Mouse (Mus musculus): ENCODE data around the gene Msmo1. TPM values are rescaled to one million over a fixed set of nuclear protein-coding genes. Genes with fewer than 3 reads are reported as not detected.

The Msmo1 gene
- polyA plus RNA-seq, 1 experiment from 2014 or later: 80.1 TPM

DNA sequence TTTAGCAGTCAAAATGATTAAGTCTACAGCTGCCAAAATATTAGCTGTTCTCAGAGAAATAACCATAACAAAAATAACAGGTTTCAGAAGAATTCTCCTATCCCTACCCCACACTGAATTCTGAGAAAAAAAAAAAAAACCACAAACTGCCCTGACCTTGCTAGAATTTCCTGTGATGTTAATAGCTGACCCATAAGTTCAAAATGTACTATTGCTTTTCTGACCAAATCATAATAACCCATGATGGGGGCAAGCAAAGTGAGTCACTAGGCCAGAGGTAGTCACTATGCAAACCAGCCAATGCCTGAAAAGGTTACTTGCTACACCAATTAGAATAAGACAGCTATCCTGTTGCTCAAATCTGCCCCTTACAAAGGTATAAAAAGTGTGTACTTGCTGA is 26.1 kb downstream of the Msmo1 start:
- Histone ChIP-seq H3K9ac (no peak overlapping the region), H3K4me2 (replicated peaks) (no peak overlapping the region), H3K4me3 (no peak overlapping the region), H3K27me3 (no peaks in the 10 kb centered on the region), H3K36me3 (no peaks in the 10 kb centered on the region), H3K4me1 (no peaks in the 10 kb centered on the region), H3K27ac (no peak overlapping the region), H3K9me3 (no peaks in the 10 kb centered on the region)
- no peak for ATAC-seq (ENCODE audit: low FRiP score, low read depth)

DNA sequence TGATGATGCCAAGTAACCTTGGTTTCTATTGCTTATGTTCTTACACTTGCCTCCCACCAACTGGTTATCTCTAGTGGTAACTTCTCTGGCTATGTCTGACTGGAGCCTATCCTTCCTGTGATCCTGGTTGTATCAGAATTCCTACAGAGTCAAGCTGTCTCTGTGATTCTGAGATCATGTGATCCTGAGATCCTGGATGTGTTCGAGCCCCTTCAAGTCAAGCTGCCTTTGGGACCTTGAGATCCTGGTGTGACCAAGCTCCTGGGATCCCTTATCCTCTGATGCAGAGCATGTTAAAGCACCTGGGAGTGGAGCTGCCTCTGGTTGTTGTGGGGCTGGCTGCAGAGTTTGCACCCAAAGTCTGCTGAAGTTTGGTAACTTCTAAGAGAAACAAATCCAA is 30.4 kb downstream of the Msmo1 start:
- no peak for ATAC-seq (ENCODE audit: low FRiP score, low read depth)
- H3K9ac ChIP-seq: no peak overlapping the region
- no peaks in the 10 kb centered on the region for H3K36me3 ChIP-seq
- H3K27ac ChIP-seq: no peak overlapping the region
- H3K9me3 ChIP-seq: no peaks in the 10 kb centered on the region
- H3K4me2 ChIP-seq (replicated peaks): no peak overlapping the region
- H3K27me3 ChIP-seq: no peaks in the 10 kb centered on the region
- 78% methylated on average over 1 of the region's 1 CpGs for WGBS
- H3K4me1 ChIP-seq: no peaks in the 10 kb centered on the region
- no peak overlapping the region for H3K4me3 ChIP-seq

DNA sequence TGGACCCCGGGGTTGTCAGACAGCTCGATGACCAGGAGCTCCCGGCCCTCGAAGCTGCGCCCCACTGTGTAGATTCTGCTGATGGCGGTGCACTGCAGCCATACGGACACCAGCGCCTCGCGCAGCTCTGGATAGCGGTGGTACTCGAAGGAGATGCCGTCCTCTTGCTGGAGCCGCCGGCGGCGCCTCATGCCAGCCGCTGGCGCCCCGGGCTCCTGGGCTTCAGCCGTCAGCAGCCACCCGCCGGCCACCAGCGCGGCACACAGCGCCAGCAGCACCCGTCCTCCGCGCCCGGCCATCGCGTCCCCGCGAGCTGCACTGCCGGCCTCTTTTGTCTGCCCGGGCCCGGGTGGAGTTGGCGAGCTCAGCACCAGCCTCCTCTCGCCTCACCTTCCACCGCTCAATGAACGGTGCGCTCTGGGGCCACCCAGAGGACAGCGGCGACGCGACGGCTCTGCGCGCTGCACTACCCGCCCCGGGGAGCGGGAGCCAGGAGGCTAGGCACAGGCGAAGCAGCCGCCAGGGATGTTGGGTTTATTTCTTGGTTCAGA is 40.9 kb downstream of the Msmo1 start, which contains the start of gene Cpe:
Gene Cpe (minus strand): TSS at position 404 of the 551 bp plus-strand sequence.
- Histone ChIP-seq H3K36me3 (no peaks in the 10 kb centered on the region), H3K27me3 (0 out of 2 replicates have a peak, but pooled peaks cover 4% of the 10 kb centered on the region), H3K9me3 (no peaks in the 10 kb centered on the region), H3K4me3 (peak within 1 kb of the TSS; percentile 75), H3K27ac (peak within 1 kb of the TSS; percentile 89), H3K4me2 (replicated peaks) (peak within 1 kb of the TSS; percentile 75), H3K9ac (peak within 1 kb of the TSS; percentile 93), H3K4me1 (peaks cover 13% of the 10 kb centered on the region; the same call in 1 of the 2 replicates)
- ATAC-seq (ENCODE audit: low FRiP score, low read depth): peak; percentile 97
- WGBS: under 1% methylated on average over 54 of the region's 54 CpGs

DNA sequence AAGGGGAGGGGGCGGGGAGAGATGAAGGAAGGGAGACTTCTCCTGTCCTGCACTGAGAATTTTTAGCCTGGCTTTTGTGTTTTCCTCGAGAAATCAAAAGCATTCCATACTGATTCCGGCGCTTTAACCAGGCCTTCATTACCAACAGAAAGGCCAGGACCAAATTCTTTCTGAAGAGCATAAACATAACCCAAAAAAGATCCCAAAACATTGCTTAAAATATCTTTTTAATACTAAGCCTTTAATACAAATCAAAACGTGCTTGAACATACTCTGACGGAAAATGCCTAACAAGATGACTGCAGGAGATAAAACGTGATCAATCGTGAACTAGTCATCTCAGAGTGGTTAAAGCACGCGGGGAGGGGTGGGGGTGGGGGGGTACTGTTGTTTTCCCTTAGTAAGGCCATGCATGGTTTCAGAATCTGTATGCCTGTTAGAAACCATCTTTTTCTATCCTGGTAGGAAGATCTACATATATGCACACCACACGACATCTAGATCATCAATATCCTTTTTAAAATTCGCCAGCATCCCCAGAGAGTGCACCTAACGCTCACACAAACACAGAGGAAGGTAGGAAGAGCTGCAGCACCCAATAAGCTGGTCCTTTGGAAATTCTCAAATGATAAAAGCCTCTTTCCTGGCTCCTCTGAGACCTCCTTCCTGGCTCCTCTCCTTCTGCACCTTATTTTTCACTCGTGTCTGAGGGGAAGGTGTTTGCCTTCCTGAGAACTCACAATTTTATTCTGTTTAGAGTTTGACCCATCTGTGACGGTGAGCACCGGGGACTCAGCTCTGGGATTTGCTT is 41.8 kb downstream of the Msmo1 start:
- Histone ChIP-seq H3K27ac (no peak overlapping the region; the same call in 1 of the 2 replicates), H3K9me3 (no peaks in the 10 kb centered on the region), H3K4me1 (peaks cover 14% of the 10 kb centered on the region; the same call in 1 of the 2 replicates), H3K4me2 (replicated peaks) (peak overlapping the region; percentile 75), H3K36me3 (no peaks in the 10 kb centered on the region), H3K9ac (peak overlapping the region; percentile 93), H3K4me3 (peak overlapping the region; percentile 75), H3K27me3 (0 out of 2 replicates have a peak, but pooled peaks cover 4% of the 10 kb centered on the region)
- no peak for ATAC-seq (ENCODE audit: low FRiP score, low read depth)
- 12% methylated on average over 16 of the region's 16 CpGs for WGBS

DNA sequence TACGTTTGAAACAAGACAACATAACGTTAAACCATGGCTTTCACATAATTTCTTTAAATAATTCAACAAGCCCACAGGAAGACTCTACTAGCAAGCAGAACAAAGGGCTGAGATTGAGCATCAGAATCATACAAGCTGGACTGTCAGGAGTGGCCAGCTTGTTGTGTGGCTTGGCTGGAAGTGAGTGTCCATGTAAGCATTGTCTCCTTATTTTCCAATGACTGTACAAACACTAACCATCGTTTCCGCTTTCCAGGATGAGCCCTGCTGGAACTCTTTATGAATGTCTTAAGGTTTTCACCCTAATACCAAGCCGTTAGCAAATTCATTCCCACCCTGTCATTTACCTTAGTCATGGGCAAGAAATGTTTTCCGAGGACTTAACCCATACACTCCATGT is 42.7 kb downstream of the Msmo1 start:
- Histone ChIP-seq H3K4me3 (peak overlapping the region; percentile 75), H3K9ac (0 out of 2 replicates have a peak overlapping the region, but pooled peaks have one; percentile 6), H3K27me3 (0 out of 2 replicates have a peak, but pooled peaks cover 4% of the 10 kb centered on the region), H3K36me3 (no peaks in the 10 kb centered on the region), H3K4me1 (peaks cover 22% of the 10 kb centered on the region), H3K9me3 (no peaks in the 10 kb centered on the region), H3K27ac (no peak overlapping the region), H3K4me2 (replicated peaks) (peak overlapping the region; percentile 75)
- ATAC-seq (ENCODE audit: low FRiP score, low read depth): no peak
- WGBS: 82% methylated on average over 6 of the region's 6 CpGs

DNA sequence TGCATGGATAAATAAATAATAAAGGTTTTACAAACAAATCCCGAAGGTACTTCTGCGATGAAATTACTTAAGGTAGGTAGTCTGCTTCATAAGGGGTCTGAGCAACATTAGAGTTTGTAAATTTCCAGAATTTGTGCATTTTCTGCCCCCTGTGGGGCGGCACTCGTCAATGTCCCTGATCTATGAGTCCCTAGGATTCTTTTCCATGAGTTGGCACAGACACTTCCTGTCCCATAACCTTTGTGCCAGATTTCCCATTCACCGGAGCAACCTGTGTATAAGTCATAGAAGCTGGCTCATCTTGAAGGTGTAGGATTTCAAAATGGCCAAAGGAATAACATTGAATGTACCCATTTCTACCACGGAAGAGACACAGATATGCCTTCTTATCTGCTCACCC is 43.3 kb downstream of the Msmo1 start:
- 75% methylated on average over 6 of the region's 6 CpGs for WGBS

DNA sequence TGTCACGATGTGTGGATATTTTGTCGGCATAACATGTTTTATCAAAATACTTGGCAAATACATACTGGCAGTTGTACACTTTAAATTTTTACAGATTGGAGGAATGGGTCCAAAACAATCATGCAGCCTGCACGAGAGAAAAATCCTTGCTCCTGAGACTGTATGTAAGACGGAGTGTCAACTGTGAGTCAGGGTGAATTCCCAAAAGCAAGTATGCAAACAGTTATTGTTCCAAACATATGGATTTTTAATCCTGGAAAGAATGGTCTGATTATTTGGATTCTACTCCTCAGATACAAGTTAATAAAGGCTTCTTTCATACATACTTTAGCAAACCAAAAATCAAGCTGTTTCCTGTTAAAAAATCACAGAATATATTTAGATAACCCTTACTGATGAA is 44.9 kb downstream of the Msmo1 start:
- no peaks in the 10 kb centered on the region for H3K9me3 ChIP-seq
- no peak overlapping the region for H3K4me2 ChIP-seq (replicated peaks)
- ATAC-seq (ENCODE audit: low FRiP score, low read depth): no peak
- H3K4me3 ChIP-seq: no peak overlapping the region
- no peaks in the 10 kb centered on the region for H3K36me3 ChIP-seq
- no peak overlapping the region for H3K27ac ChIP-seq
- WGBS: 71% methylated on average over 4 of the region's 4 CpGs
- no peaks in the 10 kb centered on the region for H3K27me3 ChIP-seq
- H3K4me1 ChIP-seq: peaks cover 22% of the 10 kb centered on the region
- no peak overlapping the region for H3K9ac ChIP-seq

More for the DNA sequence above, 43.3 kb downstream of the Msmo1 start:
- Histone ChIP-seq H3K9me3 (no peaks in the 10 kb centered on the region), H3K36me3 (no peaks in the 10 kb centered on the region), H3K9ac (no peak overlapping the region), H3K4me1 (peaks cover 22% of the 10 kb centered on the region), H3K27me3 (0 out of 2 replicates have a peak, but pooled peaks cover 4% of the 10 kb centered on the region), H3K4me2 (replicated peaks) (peak overlapping the region; percentile 75), H3K27ac (no peak overlapping the region), H3K4me3 (peak overlapping the region; percentile 75; the same call in 1 of the 2 replicates)
- ATAC-seq (ENCODE audit: low FRiP score, low read depth): no peak

DNA sequence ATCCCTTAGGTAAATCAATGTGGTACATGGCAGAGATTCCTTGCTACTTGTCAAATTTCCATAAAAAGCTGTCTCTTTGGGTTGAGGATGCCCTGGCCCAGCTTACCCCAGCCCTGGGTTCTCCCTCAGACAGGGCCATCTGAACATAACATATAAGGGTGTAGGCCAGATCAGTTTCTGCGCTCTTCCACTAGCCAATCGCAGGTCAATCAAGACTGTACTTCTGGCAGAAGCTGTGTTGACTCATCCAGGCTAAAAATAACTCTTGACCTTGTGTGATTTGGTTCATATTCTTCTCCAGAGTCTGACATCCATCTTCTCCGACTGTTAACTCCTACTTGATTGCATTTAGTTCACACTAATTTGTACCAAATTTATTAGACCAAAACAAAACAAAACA is 45.4 kb downstream of the Msmo1 start:
- Histone ChIP-seq H3K4me2 (replicated peaks) (no peak overlapping the region), H3K4me3 (no peak overlapping the region), H3K9ac (no peak overlapping the region), H3K9me3 (no peaks in the 10 kb centered on the region), H3K4me1 (peaks cover 22% of the 10 kb centered on the region), H3K36me3 (no peaks in the 10 kb centered on the region), H3K27ac (no peak overlapping the region), H3K27me3 (no peaks in the 10 kb centered on the region)
- WGBS: 89% methylated on average over 3 of the region's 3 CpGs
- no peak for ATAC-seq (ENCODE audit: low FRiP score, low read depth)

DNA sequence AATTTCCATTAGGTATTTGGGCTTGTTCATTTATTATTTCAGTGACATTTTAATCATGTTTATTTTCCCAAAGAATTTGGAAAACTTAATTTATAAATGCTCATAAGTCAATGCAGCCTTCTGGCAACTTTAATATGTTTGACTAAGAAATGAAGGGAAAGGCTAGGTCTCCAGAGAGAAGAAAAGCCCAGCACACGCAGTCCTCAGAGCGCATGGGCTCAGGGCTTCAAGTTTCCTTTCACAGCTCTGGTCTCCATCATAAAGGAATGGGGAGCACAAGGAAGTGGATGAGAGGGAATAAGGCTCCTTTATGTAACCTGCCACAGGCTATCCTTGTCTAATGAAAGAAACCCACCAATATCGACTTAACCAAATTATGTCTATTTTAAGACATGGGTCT is 51.1 kb downstream of the Msmo1 start:
- H3K27ac ChIP-seq: no peak overlapping the region
- peaks cover 16% of the 10 kb centered on the region for H3K4me1 ChIP-seq
- H3K4me3 ChIP-seq: no peak overlapping the region
- ATAC-seq (ENCODE audit: low FRiP score, low read depth): peak; percentile 69
- no peak overlapping the region for H3K9ac ChIP-seq
- H3K27me3 ChIP-seq: no peaks in the 10 kb centered on the region
- H3K9me3 ChIP-seq: no peaks in the 10 kb centered on the region
- H3K4me2 ChIP-seq (replicated peaks): no peak overlapping the region
- 35% methylated on average over 3 of the region's 3 CpGs for whole genome bisulfite sequencing
- no peaks in the 10 kb centered on the region; the same call in 1 of the 2 replicates for H3K36me3 ChIP-seq

DNA sequence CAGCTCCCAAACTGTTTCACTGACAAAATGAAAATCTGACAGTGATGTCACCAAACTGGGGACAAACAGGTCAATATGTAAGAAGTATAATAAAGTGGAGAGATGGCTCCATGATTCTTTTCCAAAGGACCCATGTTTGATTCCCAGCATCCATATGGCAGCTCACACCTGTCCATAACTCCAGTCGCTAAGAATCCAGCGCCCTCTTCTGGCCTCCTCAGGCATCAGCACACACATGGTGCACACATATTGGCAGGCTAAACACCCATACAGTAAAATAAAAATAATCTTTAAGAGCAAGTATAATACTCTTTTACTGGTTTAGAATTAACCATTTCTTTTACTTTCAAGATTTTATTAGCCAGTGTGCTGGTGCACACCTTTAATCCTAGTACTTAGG is 57.2 kb downstream of the Msmo1 start:
- no peak overlapping the region for H3K4me3 ChIP-seq
- no peak for ATAC-seq (ENCODE audit: low FRiP score, low read depth)
- H3K4me2 ChIP-seq (replicated peaks): no peak overlapping the region
- no peak overlapping the region for H3K27ac ChIP-seq
- WGBS: 74% methylated on average over 2 of the region's 2 CpGs
- H3K9ac ChIP-seq: no peak overlapping the region
- 0 out of 2 replicates have a peak, but pooled peaks cover 5% of the 10 kb centered on the region for H3K4me1 ChIP-seq
- no peaks in the 10 kb centered on the region for H3K27me3 ChIP-seq
- H3K36me3 ChIP-seq: no peaks in the 10 kb centered on the region; the same call in 1 of the 2 replicates
- 0 out of 2 replicates have a peak, but pooled peaks cover 5% of the 10 kb centered on the region for H3K9me3 ChIP-seq

DNA sequence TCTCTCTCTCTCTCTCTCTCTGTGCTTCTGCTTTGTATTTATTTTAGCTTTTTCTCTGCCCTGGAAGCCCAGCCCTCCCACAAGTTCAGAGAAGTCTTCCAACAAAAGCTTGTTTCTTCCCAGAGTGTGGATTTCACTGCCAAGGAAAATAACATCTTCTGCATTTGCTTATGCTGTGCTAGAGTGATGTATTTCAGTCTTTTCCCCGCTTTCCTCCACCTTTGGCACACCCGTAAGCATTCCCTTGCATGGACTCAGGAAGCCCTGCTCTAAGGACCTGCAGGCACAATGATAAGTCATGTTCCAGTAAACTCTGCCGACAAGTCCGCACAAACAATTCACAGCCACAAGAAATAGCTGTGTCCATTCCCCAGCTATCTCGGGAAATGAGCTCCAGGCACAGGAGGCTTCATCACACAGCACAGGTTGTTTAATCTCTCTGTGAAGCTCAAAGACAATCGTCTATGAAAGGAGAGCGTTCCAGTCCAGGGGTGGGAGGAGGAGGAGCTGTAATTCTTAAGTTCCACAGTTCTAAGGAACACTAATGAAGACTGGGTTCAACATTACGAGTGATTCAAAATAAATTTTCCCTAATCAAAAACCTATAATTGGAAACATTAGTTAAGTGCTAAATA is 58.5 kb downstream of the Msmo1 start:
- no peaks in the 10 kb centered on the region for H3K27me3 ChIP-seq
- 64% methylated on average over 8 of the region's 8 CpGs for WGBS
- H3K4me3 ChIP-seq: no peak overlapping the region
- no peak for ATAC-seq (ENCODE audit: low FRiP score, low read depth)
- H3K9me3 ChIP-seq: 0 out of 2 replicates have a peak, but pooled peaks cover 5% of the 10 kb centered on the region
- no peak overlapping the region for H3K4me2 ChIP-seq (replicated peaks)
- H3K4me1 ChIP-seq: 0 out of 2 replicates have a peak, but pooled peaks cover 4% of the 10 kb centered on the region
- H3K9ac ChIP-seq: no peak overlapping the region
- H3K36me3 ChIP-seq: no peaks in the 10 kb centered on the region
- H3K27ac ChIP-seq: peak overlapping the region; percentile 52; the same call in 1 of the 2 replicates

DNA sequence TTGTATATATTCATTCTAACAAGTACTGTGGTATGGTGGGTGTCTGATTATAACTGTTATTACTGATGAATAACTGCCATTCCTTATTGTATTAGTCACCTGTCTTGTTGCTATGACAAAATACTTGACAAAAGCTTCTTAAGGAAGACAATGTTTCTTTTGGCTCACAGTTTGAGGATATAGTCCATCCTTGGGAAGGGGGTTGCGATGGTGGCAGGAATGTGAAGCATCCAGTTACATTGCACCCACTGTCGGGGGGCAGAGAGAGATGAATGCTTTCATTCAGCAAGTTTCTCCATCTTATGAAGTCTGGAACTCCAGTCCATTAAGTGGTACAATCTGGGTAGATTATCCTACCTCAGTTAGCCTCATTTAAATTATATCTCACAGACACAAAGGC is 60.7 kb downstream of the Msmo1 start:
- H3K4me2 ChIP-seq (replicated peaks): no peak overlapping the region
- H3K27ac ChIP-seq: no peak overlapping the region
- 0 out of 2 replicates have a peak, but pooled peaks cover 4% of the 10 kb centered on the region for H3K4me1 ChIP-seq
- no peak for ATAC-seq (ENCODE audit: low FRiP score, low read depth)
- H3K9me3 ChIP-seq: 0 out of 2 replicates have a peak, but pooled peaks cover 5% of the 10 kb centered on the region
- H3K4me3 ChIP-seq: no peak overlapping the region
- 70% methylated on average over 2 of the region's 2 CpGs for whole genome bisulfite sequencing
- no peaks in the 10 kb centered on the region for H3K36me3 ChIP-seq
- no peaks in the 10 kb centered on the region for H3K27me3 ChIP-seq
- H3K9ac ChIP-seq: no peak overlapping the region
